Mouse (Mus musculus): ENCODE measurements around the gene Bicc1. TPM values are rescaled to one million over a fixed set of nuclear protein-coding genes. Genes with fewer than 3 reads are reported as not detected.

Bicc1 gene
- polyA plus RNA-seq, 1 experiment: 3.2 TPM

DNA sequence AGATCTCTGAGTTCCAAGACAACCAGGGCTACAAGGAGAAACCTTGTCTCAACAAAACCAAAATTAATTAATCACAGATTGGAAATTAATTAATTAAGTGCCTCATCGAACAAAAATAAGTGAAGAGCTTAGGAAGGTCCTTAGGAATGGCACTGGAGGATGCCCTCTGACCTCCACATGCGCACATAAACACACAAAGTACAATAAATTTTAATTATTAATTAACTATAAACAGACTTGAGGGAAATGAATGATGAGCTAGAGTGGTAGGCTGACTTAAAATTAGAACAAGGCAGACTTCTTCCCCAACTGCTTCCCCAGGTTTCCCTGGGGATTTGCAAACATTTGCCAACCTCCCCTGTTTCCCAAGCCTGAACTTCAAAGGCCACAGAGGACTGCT lies 21.6 kb upstream of the Bicc1 start:
- no peak for DNase-seq
- TF ChIP-seq CTCF (IDR thresholded peaks at IDR 0.05; ENCODE audit: borderline replicate concordance, control insufficient read depth, extremely low read depth, insufficient read depth, low read length, poor library complexity) (no peak), POLR2A (IDR thresholded peaks at IDR 0.05; ENCODE audit: control insufficient read depth, extremely low read depth, insufficient read depth, low read length, poor library complexity) (no peak)
- no peaks in the 10 kb centered on the region for H3K4me1 ChIP-seq (replicated peaks; ENCODE audit: control insufficient read depth, insufficient read depth, low read length)
- H3K27me3 ChIP-seq (ENCODE audit: control insufficient read depth, insufficient read depth, low read length): no peaks in the 10 kb centered on the region
- H3K4me3 ChIP-seq (ENCODE audit: control insufficient read depth, insufficient read depth, low read length): no peak overlapping the region
- no peak overlapping the region for H3K27ac ChIP-seq (ENCODE audit: control insufficient read depth, insufficient read depth, low read length)
- WGBS: 83% methylated on average over 2 of the region's 2 CpGs
- no peaks in the 10 kb centered on the region for H3K36me3 ChIP-seq (ENCODE audit: control insufficient read depth, insufficient read depth, low read length)

DNA sequence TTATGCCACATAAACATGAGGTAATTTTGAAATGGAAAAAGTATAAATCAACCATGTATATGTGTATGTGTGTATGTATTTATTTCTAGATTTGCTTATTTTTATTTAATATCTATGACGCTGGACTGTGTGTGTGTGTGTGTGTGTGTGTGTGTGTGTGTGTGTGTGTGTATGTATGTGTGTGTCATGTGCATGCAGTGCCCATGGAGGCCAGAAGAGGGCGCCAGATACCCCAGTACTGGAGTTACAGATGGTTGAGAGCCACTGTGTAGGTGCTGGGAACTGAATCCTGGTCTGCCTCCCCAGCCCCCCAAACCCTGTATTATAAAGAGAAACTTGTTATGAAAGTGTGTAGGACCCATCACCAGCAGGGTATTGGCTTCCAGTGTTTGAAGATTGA lies 20.6 kb upstream of the Bicc1 start:
- TF ChIP-seq POLR2A (IDR thresholded peaks at IDR 0.05; ENCODE audit: control insufficient read depth, extremely low read depth, insufficient read depth, low read length, poor library complexity) (no peak), CTCF (IDR thresholded peaks at IDR 0.05; ENCODE audit: borderline replicate concordance, control insufficient read depth, extremely low read depth, insufficient read depth, low read length, poor library complexity) (no peak)
- no peak for DNase-seq
- no peaks in the 10 kb centered on the region for H3K27me3 ChIP-seq (ENCODE audit: control insufficient read depth, insufficient read depth, low read length)
- no peak overlapping the region for H3K27ac ChIP-seq (ENCODE audit: control insufficient read depth, insufficient read depth, low read length)
- H3K36me3 ChIP-seq (ENCODE audit: control insufficient read depth, insufficient read depth, low read length): no peaks in the 10 kb centered on the region
- WGBS: 81% methylated on average over 2 of the region's 2 CpGs
- H3K4me1 ChIP-seq (replicated peaks; ENCODE audit: control insufficient read depth, insufficient read depth, low read length): no peaks in the 10 kb centered on the region
- no peak overlapping the region for H3K4me3 ChIP-seq (ENCODE audit: control insufficient read depth, insufficient read depth, low read length)

DNA sequence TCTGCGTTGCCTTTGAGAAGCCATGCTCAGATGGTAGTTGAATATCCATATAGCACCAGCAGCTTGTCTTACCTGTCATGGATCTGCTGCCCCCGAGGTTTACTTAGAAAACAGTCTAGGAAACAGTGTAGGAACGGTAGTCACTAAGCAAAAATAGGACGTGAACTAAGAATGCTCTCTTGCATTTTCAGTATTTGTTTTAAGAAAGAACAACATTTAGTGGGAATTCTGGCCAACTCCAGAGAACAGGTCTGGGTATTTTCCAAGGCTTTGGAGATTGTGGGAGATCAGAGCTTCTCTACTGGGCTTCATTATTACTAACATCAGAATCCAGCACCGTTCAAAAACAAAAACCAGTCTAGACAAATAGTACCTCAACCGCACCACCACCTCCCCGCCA lies 17.7 kb upstream of the Bicc1 start:
- Histone ChIP-seq H3K4me1 (replicated peaks; ENCODE audit: control insufficient read depth, insufficient read depth, low read length) (no peaks in the 10 kb centered on the region), H3K4me3 (ENCODE audit: control insufficient read depth, insufficient read depth, low read length) (no peak overlapping the region), H3K36me3 (ENCODE audit: control insufficient read depth, insufficient read depth, low read length) (no peaks in the 10 kb centered on the region), H3K27ac (ENCODE audit: control insufficient read depth, insufficient read depth, low read length) (no peak overlapping the region), H3K27me3 (ENCODE audit: control insufficient read depth, insufficient read depth, low read length) (no peaks in the 10 kb centered on the region)
- no peak for DNase-seq
- 86% methylated on average over 7 of the region's 7 CpGs for WGBS
- TF ChIP-seq POLR2A (IDR thresholded peaks at IDR 0.05; ENCODE audit: control insufficient read depth, extremely low read depth, insufficient read depth, low read length, poor library complexity): no peak
- TF ChIP-seq CTCF (IDR thresholded peaks at IDR 0.05; ENCODE audit: borderline replicate concordance, control insufficient read depth, extremely low read depth, insufficient read depth, low read length, poor library complexity): no peak

DNA sequence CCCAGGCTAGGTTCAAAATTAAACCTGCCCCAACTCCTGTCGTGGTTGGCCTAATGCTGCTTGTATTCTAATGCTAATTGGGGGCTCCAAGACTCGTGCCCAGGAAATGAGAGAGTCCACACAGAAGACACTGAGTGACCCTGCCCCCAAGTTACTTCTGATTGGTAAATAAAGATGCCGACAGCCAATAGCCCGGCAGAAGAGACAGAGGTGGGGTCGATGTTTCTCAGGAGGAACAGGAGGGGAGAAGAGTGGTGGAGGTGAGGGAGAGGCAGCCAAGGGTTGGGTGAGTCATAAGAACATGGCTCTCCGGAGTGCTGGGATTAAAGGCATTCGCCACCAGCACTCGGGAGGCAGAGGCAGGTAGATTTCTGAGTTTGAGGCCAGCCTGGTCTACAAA lies 16.8 kb upstream of the Bicc1 start:
- Histone ChIP-seq H3K27me3 (ENCODE audit: control insufficient read depth, insufficient read depth, low read length) (no peaks in the 10 kb centered on the region), H3K4me3 (ENCODE audit: control insufficient read depth, insufficient read depth, low read length) (no peak overlapping the region), H3K4me1 (replicated peaks; ENCODE audit: control insufficient read depth, insufficient read depth, low read length) (no peaks in the 10 kb centered on the region), H3K36me3 (ENCODE audit: control insufficient read depth, insufficient read depth, low read length) (no peaks in the 10 kb centered on the region), H3K27ac (ENCODE audit: control insufficient read depth, insufficient read depth, low read length) (no peak overlapping the region)
- TF ChIP-seq POLR2A (IDR thresholded peaks at IDR 0.05; ENCODE audit: control insufficient read depth, extremely low read depth, insufficient read depth, low read length, poor library complexity) (no peak), CTCF (IDR thresholded peaks at IDR 0.05; ENCODE audit: borderline replicate concordance, control insufficient read depth, extremely low read depth, insufficient read depth, low read length, poor library complexity) (no peak)
- DNase-seq: no peak
- 86% methylated on average over 8 of the region's 8 CpGs for WGBS

DNA sequence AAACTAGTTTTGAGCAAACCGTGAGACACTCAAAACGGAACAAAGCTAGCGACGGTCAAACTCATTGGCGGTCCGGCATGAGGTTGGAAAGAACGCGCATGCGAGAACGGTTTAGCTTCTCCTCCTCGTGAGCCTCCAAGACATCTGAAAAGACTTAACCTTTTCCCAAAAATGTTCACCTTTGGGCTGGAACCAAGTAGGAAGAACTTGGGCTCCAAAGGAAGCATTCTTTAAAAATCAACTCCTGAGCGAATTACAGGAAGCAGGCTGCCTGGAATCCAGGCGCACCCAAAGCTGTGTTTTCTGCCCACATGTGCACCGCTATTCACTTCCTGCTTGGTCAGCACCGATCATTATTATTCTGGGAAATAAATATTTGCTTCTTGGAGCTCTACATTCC lies 15.8 kb upstream of the Bicc1 start:
- Histone ChIP-seq H3K36me3 (ENCODE audit: control insufficient read depth, insufficient read depth, low read length) (no peaks in the 10 kb centered on the region), H3K4me1 (replicated peaks; ENCODE audit: control insufficient read depth, insufficient read depth, low read length) (no peaks in the 10 kb centered on the region), H3K4me3 (ENCODE audit: control insufficient read depth, insufficient read depth, low read length) (no peak overlapping the region), H3K27ac (ENCODE audit: control insufficient read depth, insufficient read depth, low read length) (no peak overlapping the region), H3K27me3 (ENCODE audit: control insufficient read depth, insufficient read depth, low read length) (no peaks in the 10 kb centered on the region)
- TF ChIP-seq POLR2A (IDR thresholded peaks at IDR 0.05; ENCODE audit: control insufficient read depth, extremely low read depth, insufficient read depth, low read length, poor library complexity) (no peak), CTCF (IDR thresholded peaks at IDR 0.05; ENCODE audit: borderline replicate concordance, control insufficient read depth, extremely low read depth, insufficient read depth, low read length, poor library complexity) (no peak)
- 96% methylated on average over 15 of the region's 15 CpGs for WGBS
- DNase-seq: no peak

DNA sequence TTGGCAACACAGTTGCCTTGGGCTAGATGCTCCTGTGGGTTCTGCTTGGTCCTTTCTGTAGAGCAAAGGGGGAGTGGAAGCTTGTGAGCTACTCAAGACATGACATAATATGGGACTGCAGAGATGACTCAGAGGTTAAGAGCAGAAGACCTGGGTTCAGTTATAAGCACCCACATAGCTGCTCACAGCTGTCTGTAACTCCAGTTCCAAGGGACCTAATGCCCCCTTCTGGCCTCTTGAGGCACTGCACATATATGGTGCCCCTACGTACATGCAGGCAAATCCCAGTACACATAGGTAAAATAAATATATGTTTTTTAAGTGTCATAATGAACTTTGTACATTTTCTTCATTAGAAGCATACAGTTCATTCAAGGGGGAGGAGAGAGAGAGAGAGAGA lies 11.9 kb upstream of the Bicc1 start:
- Histone ChIP-seq H3K27ac (ENCODE audit: control insufficient read depth, insufficient read depth, low read length) (no peak overlapping the region), H3K4me3 (ENCODE audit: control insufficient read depth, insufficient read depth, low read length) (no peak overlapping the region)
- WGBS: 91% methylated on average over 1 of the region's 1 CpGs

DNA sequence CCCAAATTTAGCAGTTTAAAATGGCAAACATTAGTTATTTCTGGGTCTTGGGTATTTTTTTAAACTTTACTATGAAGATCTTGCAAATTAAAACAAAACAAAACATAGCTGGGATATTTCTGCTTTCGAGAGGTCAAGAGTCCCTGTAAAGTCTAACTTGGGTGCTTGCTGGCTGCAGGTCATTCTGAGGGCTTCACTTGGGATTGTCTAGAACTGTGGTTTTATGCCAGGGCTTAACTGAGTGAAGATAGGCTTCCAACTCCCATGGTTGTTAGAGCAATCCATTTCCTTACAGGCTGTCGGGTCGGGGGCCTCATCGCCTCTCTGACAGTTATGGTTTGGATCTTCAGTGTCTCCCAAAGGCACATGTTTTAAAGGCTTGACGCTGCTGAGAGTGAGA lies 11.3 kb upstream of the Bicc1 start:
- 95% methylated on average over 5 of the region's 5 CpGs for WGBS
- TF ChIP-seq POLR2A (IDR thresholded peaks at IDR 0.05; ENCODE audit: control insufficient read depth, extremely low read depth, insufficient read depth, low read length, poor library complexity): no peak
- TF ChIP-seq CTCF (IDR thresholded peaks at IDR 0.05; ENCODE audit: borderline replicate concordance, control insufficient read depth, extremely low read depth, insufficient read depth, low read length, poor library complexity): no peak
- Histone ChIP-seq H3K4me3 (ENCODE audit: control insufficient read depth, insufficient read depth, low read length) (no peak overlapping the region), H3K27ac (ENCODE audit: control insufficient read depth, insufficient read depth, low read length) (no peak overlapping the region), H3K27me3 (ENCODE audit: control insufficient read depth, insufficient read depth, low read length) (no peaks in the 10 kb centered on the region), H3K4me1 (replicated peaks; ENCODE audit: control insufficient read depth, insufficient read depth, low read length) (no peaks in the 10 kb centered on the region), H3K36me3 (ENCODE audit: control insufficient read depth, insufficient read depth, low read length) (no peaks in the 10 kb centered on the region)
- DNase-seq: no peak

More for the DNA sequence above, 11.9 kb upstream of the Bicc1 start:
- H3K4me1 ChIP-seq (replicated peaks; ENCODE audit: control insufficient read depth, insufficient read depth, low read length): no peaks in the 10 kb centered on the region
- no peaks in the 10 kb centered on the region for H3K36me3 ChIP-seq (ENCODE audit: control insufficient read depth, insufficient read depth, low read length)
- no peak for DNase-seq
- H3K27me3 ChIP-seq (ENCODE audit: control insufficient read depth, insufficient read depth, low read length): no peaks in the 10 kb centered on the region
- TF ChIP-seq CTCF (IDR thresholded peaks at IDR 0.05; ENCODE audit: borderline replicate concordance, control insufficient read depth, extremely low read depth, insufficient read depth, low read length, poor library complexity) (no peak), POLR2A (IDR thresholded peaks at IDR 0.05; ENCODE audit: control insufficient read depth, extremely low read depth, insufficient read depth, low read length, poor library complexity) (no peak)
